8 mouse cellular contexts compared by ENCODE assay signal in genomic region chr1:75318301-75318700, GRCm38 (mm10). TPM values are rescaled to one million over a fixed set of nuclear protein-coding genes. Genes with fewer than 3 reads are reported as not detected.
DNase-seq lines count a peak whose midpoint lies in the region; ATAC-seq and TF ChIP-seq lines count a peak whose summit lies in the region.

No protein-coding gene starts in this region.

- peaks cover 22% of the 10 kb centered on the region for H3K36me3 ChIP-seq in forebrain, embryonic 10.5 days (replicated peaks)
- H3K36me3 ChIP-seq in intestine, embryonic 14.5 days (ENCODE audit: control insufficient read depth, insufficient read depth, low read length) = peaks cover 23% of the 10 kb centered on the region
- peaks cover 12% of the 10 kb centered on the region for H3K36me3 ChIP-seq in midbrain, postnatal 0 days (ENCODE audit: insufficient read depth, low read length)

- 75% methylated on average over 3 of the region's 3 CpGs for WGBS in forebrain, embryonic 10.5 days
- 65% methylated on average over 3 of the region's 3 CpGs for WGBS in intestine, embryonic 14.5 days
- WGBS in midbrain, postnatal 0 days = 72% methylated on average over 3 of the region's 3 CpGs

- H3K4me1 ChIP-seq in forebrain, embryonic 10.5 days = peaks cover 17% of the 10 kb centered on the region
- H3K4me1 ChIP-seq in intestine, embryonic 14.5 days (replicated peaks; ENCODE audit: control insufficient read depth, insufficient read depth, low read length) = no peaks in the 10 kb centered on the region; the same call in 1 of the 2 replicates
- H3K4me1 ChIP-seq in midbrain, postnatal 0 days (ENCODE audit: insufficient read depth, low read length) = peaks cover 5% of the 10 kb centered on the region; the same call in 1 of the 2 replicates

- H3K4me2 ChIP-seq in intestine, embryonic 14.5 days (ENCODE audit: low read length) = peak overlapping the region; percentile 35
- peak overlapping the region; percentile 21; the same call in 1 of the 2 replicates for H3K4me2 ChIP-seq in midbrain, postnatal 0 days (ENCODE audit: low read depth, low read length, poor library complexity, severe bottlenecking)

- TF ChIP-seq CTCF in left cerebral cortex, adult 2 months (IDR thresholded peaks at IDR 0.05) = no peak
- TF ChIP-seq CTCF in midbrain, postnatal 0 days (IDR thresholded peaks at IDR 0.05) = no peak

- peak overlapping the region; percentile 17; the same call in 1 of the 2 replicates for H3K9ac ChIP-seq in intestine, embryonic 14.5 days (ENCODE audit: low read length)
- peak overlapping the region; percentile 19; the same call in 1 of the 2 replicates for H3K9ac ChIP-seq in midbrain, postnatal 0 days (replicated peaks; ENCODE audit: low read length, poor library complexity, severe bottlenecking)

- no peaks in the 10 kb centered on the region for H3K9me3 ChIP-seq in forebrain, embryonic 10.5 days
- H3K9me3 ChIP-seq in intestine, embryonic 14.5 days (ENCODE audit: control insufficient read depth, low read length) = no peaks in the 10 kb centered on the region
- H3K9me3 ChIP-seq in midbrain, postnatal 0 days (ENCODE audit: low read length) = no peaks in the 10 kb centered on the region

- H3K27ac ChIP-seq in left cerebral cortex, adult 2 months = peak overlapping the region; percentile 13
- H3K27ac ChIP-seq in forebrain, embryonic 10.5 days = peak overlapping the region; percentile 90
- H3K27ac ChIP-seq in intestine, embryonic 14.5 days (ENCODE audit: low read depth) = 0 out of 2 replicates have a peak overlapping the region, but pooled peaks have one; percentile 27
- peak overlapping the region; percentile 55 for H3K27ac ChIP-seq in midbrain, postnatal 0 days (ENCODE audit: low read depth, low read length)

- H3K27me3 ChIP-seq in forebrain, embryonic 10.5 days (ENCODE audit: poor library complexity, severe bottlenecking) = no peaks in the 10 kb centered on the region
- no peaks in the 10 kb centered on the region for H3K27me3 ChIP-seq in intestine, embryonic 14.5 days (replicated peaks; ENCODE audit: control insufficient read depth, insufficient read depth, low read length)
- no peaks in the 10 kb centered on the region for H3K27me3 ChIP-seq in midbrain, postnatal 0 days (ENCODE audit: insufficient read depth, low read length)

- no peak for ATAC-seq in intestine, embryonic 14.5 days (replicated peaks; ENCODE audit: low FRiP score, low TSS enrichment, low read depth)
- ATAC-seq in midbrain, postnatal 0 days (ENCODE audit: low FRiP score) = no peak

- peak overlapping the region; percentile 24 for H3K4me3 ChIP-seq in left cerebral cortex, adult 2 months
- peak overlapping the region; percentile 77 for H3K4me3 ChIP-seq in forebrain, embryonic 10.5 days
- peak overlapping the region; percentile 7; the same call in 1 of the 2 replicates for H3K4me3 ChIP-seq in intestine, embryonic 14.5 days (ENCODE audit: low read depth, low read length)
- peak overlapping the region; percentile 70; the same call in 1 of the 2 replicates for H3K4me3 ChIP-seq in midbrain, postnatal 0 days (ENCODE audit: low read depth, low read length)

- intact Hi-C loops in left cerebral cortex, adult 2 months (cut with DNase I) = loop anchor here (5.0 kb wide), 1 partner anchor 731 kb away; the partner anchor contains the start of genes Bcs1l and Zfp142

- no peak for DNase-seq in left cerebral cortex, adult 2 months (ENCODE audit: extremely low spot score in 1 of 2, low spot score in 2 of 2)
- DNase-seq in left cerebral cortex, adult 18-20 months (ENCODE audit: low spot score in 2 of 2) = no peak
- DNase-seq in forebrain, embryonic 10.5 days (ENCODE audit: extremely low spot score, low spot score) = no peak
- DNase-seq in intestine, embryonic 14.5 days (ENCODE audit: low spot score) = no peak
- no peak for DNase-seq in midbrain, postnatal 0 days (ENCODE audit: low spot score)
- DNase-seq in frontal cortex, postnatal 36 days (ENCODE audit: low spot score in 2 of 2) = no peak
- DNase-seq in layer of hippocampus, adult 8-10 months (ENCODE audit: low spot score in 2 of 2) = no peak
- DNase-seq in spleen, adult 12 weeks (ENCODE audit: low spot score) = no peak

RNA-seq across cellular contexts. Expression of gene Dnpep, which starts 0.5 kb away (rescaled TPM):
- 10 to 100 TPM; 49.4 to 53.0 TPM for total RNA-seq in left cerebral cortex, adult 2 months (2021)
- total RNA-seq in left cerebral cortex, adult 18-20 months (2021) = 10 to 100 TPM; 56.5 to 57.4 TPM
- 124 and 126 TPM in 2 replicates for polyA plus RNA-seq in forebrain, embryonic 10.5 days (2016; fragmentation: Nextera tagmentation; extraction: Ambion mirVana)
- 133 and 137 TPM in 2 replicates for polyA plus RNA-seq in intestine, embryonic 14.5 days (2014; fragmentation: Nextera tagmentation; extraction: Ambion mirVana)
- 145 TPM in 2 replicates for total RNA-seq in midbrain, postnatal 0 days (2014; rRNA removed)
- 128 and 139 TPM in 2 replicates for polyA plus RNA-seq in midbrain, postnatal 0 days (2015; fragmentation: Nextera tagmentation; extraction: Ambion mirVana)
- 10 to 100 TPM; 41.2 to 49.8 (median 45.4) TPM for total RNA-seq in layer of hippocampus, adult 8-10 months (2022)

RNA-seq across cellular contexts. Expression of gene Resp18, which starts 40.1 kb away (rescaled TPM):
- 100 to 1,000 TPM; 144 to 184 TPM for total RNA-seq in left cerebral cortex, adult 2 months (2021)
- 100 to 1,000 TPM; 169 to 185 TPM for total RNA-seq in left cerebral cortex, adult 18-20 months (2021)
- 2.6 and 3.4 TPM in 2 replicates for polyA plus RNA-seq in forebrain, embryonic 10.5 days (2016; fragmentation: Nextera tagmentation; extraction: Ambion mirVana)
- polyA plus RNA-seq in intestine, embryonic 14.5 days (2014; fragmentation: Nextera tagmentation; extraction: Ambion mirVana) = 13.0 and 13.4 TPM in 2 replicates
- total RNA-seq in midbrain, postnatal 0 days (2014; rRNA removed) = 302 and 332 TPM in 2 replicates
- polyA plus RNA-seq in midbrain, postnatal 0 days (2015; fragmentation: Nextera tagmentation; extraction: Ambion mirVana) = 409 and 416 TPM in 2 replicates
- total RNA-seq in layer of hippocampus, adult 8-10 months (2022) = 100 to 1,000 TPM; 102 to 169 (median 125) TPM

RNA-seq across cellular contexts. Expression of gene Des, which starts 41.8 kb away (rescaled TPM):
- total RNA-seq in left cerebral cortex, adult 2 months (2021) = 1 to 10 TPM in 1 of 2 experiments, under 1 TPM in 1; 0.77 to 1.7 TPM
- under 1 TPM; 0.88 to 0.91 TPM for total RNA-seq in left cerebral cortex, adult 18-20 months (2021)
- 2.6 and 4.3 TPM in 2 replicates for polyA plus RNA-seq in forebrain, embryonic 10.5 days (2016; fragmentation: Nextera tagmentation; extraction: Ambion mirVana)
- 72.4 and 73.2 TPM in 2 replicates for polyA plus RNA-seq in intestine, embryonic 14.5 days (2014; fragmentation: Nextera tagmentation; extraction: Ambion mirVana)
- 1.9 and 2.6 TPM in 2 replicates for total RNA-seq in midbrain, postnatal 0 days (2014; rRNA removed)
- polyA plus RNA-seq in midbrain, postnatal 0 days (2015; fragmentation: Nextera tagmentation; extraction: Ambion mirVana) = 1.4 and 1.6 TPM in 2 replicates
- 1 to 10 TPM in 3 of 4 experiments, under 1 TPM in 1; 0.60 to 1.9 (median 1.5) TPM for total RNA-seq in layer of hippocampus, adult 8-10 months (2022)

RNA-seq across cellular contexts. Expression of gene Ptprn, which starts 54.0 kb away (rescaled TPM):
- 100 to 1,000 TPM; 507 to 550 TPM for total RNA-seq in left cerebral cortex, adult 2 months (2021)
- 100 to 1,000 TPM; 480 to 486 TPM for total RNA-seq in left cerebral cortex, adult 18-20 months (2021)
- polyA plus RNA-seq in forebrain, embryonic 10.5 days (2016; fragmentation: Nextera tagmentation; extraction: Ambion mirVana) = 1.5 and 1.6 TPM in 2 replicates
- 2.9 and 3.4 TPM in 2 replicates for polyA plus RNA-seq in intestine, embryonic 14.5 days (2014; fragmentation: Nextera tagmentation; extraction: Ambion mirVana)
- 116 and 127 TPM in 2 replicates for total RNA-seq in midbrain, postnatal 0 days (2014; rRNA removed)
- polyA plus RNA-seq in midbrain, postnatal 0 days (2015; fragmentation: Nextera tagmentation; extraction: Ambion mirVana) = 51.4 and 52.2 TPM in 2 replicates
- total RNA-seq in layer of hippocampus, adult 8-10 months (2022) = 100 to 1,000 TPM; 360 to 457 (median 395) TPM

RNA-seq across cellular contexts. Expression of gene Speg, which starts 56.8 kb away (rescaled TPM):
- 100 to 1,000 TPM; 199 to 215 TPM for total RNA-seq in left cerebral cortex, adult 2 months (2021)
- total RNA-seq in left cerebral cortex, adult 18-20 months (2021) = 100 to 1,000 TPM; 181 to 191 TPM
- polyA plus RNA-seq in forebrain, embryonic 10.5 days (2016; fragmentation: Nextera tagmentation; extraction: Ambion mirVana) = 23.2 and 29.3 TPM in 2 replicates
- polyA plus RNA-seq in intestine, embryonic 14.5 days (2014; fragmentation: Nextera tagmentation; extraction: Ambion mirVana) = 46.7 and 55.2 TPM in 2 replicates
- total RNA-seq in midbrain, postnatal 0 days (2014; rRNA removed) = 62.9 and 70.6 TPM in 2 replicates
- 22.0 and 23.7 TPM in 2 replicates for polyA plus RNA-seq in midbrain, postnatal 0 days (2015; fragmentation: Nextera tagmentation; extraction: Ambion mirVana)
- 100 to 1,000 TPM; 168 to 185 (median 182) TPM for total RNA-seq in layer of hippocampus, adult 8-10 months (2022)

Comparison
In these comparisons a context has a peak if more than half of its experiments do, and no peak if none do; other contexts are left out.
1. H3K27ac ChIP-seq: peak in every context shown above with its lines; median percentile 90 in forebrain, embryonic 10.5 days; 55 in midbrain, postnatal 0 days; 27 in intestine, embryonic 14.5 days; 13 in left cerebral cortex, adult 2 months.
2. H3K4me3 ChIP-seq: peak in every context shown above with its lines; median percentile 77 in forebrain, embryonic 10.5 days; 70 in midbrain, postnatal 0 days; 24 in left cerebral cortex, adult 2 months; 7 in intestine, embryonic 14.5 days.